Mouse (Mus musculus): Measurements from ENCODE around the gene Nr2e1. TPM values are rescaled to one million over a fixed set of nuclear protein-coding genes. Genes with fewer than 3 reads are reported as not detected.

Nr2e1 gene
- 9.8 TPM for polyA plus RNA-seq (2015; fragmentation: Illumina TruSeq; extraction: RNeasy Lipid Tissue Mini Kit (QIAGEN cat#74804); ENCODE audit: low read depth, low replicate concordance)

DNA sequence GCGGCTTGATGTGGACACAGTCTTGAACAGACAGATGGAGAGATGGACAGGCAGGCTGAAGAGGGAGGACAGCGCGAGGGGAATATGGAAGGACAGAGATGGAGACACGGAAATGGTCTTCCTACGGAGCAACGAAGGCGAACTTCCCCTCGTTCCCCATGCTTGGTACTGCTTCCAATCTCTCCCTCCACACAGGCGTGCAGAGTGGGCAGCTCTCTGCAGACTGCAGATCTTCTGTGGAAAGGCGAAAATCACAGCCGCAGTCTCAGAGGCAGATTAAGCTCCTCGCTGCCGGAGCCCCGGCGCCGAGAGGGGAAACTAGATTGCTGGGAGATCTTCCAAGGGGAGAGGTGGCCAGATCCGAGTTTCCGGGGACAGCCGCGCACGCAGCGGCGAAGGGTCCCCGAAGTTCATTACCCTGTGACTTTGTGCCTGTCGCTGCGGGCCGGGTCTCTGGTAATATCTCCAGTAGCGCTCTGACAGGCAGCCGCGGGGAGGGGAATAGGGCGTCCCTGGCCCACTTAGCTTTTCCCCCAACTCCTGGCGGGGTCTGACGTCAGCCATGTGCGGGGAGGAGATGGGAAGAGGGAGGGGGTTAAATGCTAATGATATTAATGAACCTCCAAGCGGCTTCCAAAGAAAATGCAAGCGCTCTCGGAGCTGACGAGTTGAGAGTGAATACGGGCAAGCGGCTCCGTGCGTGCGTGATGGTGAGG, at the start of gene Nr2e1, which contains the start of gene Ostm1:
Gene Nr2e1, minus strand, starts transcription at position 476 of the 716 bp plus-strand sequence.
Gene Ostm1, plus strand, starts transcription at position 666 of the 716 bp plus-strand sequence.

Other genes starting within 250 kb of the Nr2e1 start
- 20.2 TPM for gene Afg1l, start 105.1 kb downstream of the Nr2e1 start, polyA plus RNA-seq (2015; fragmentation: Illumina TruSeq; extraction: RNeasy Lipid Tissue Mini Kit (QIAGEN cat#74804); ENCODE audit: low read depth, low replicate concordance)
- gene Snx3, start 81.6 kb downstream of the Nr2e1 start, polyA plus RNA-seq (2015; fragmentation: Illumina TruSeq; extraction: RNeasy Lipid Tissue Mini Kit (QIAGEN cat#74804); ENCODE audit: low read depth, low replicate concordance), result 261 TPM
- gene Ostm1, start 190 bp upstream of the Nr2e1 start, polyA plus RNA-seq (2015; fragmentation: Illumina TruSeq; extraction: RNeasy Lipid Tissue Mini Kit (QIAGEN cat#74804); ENCODE audit: low read depth, low replicate concordance), result 52.6 TPM
- gene Sec63, start 177.9 kb upstream of the Nr2e1 start, polyA plus RNA-seq (2015; fragmentation: Illumina TruSeq; extraction: RNeasy Lipid Tissue Mini Kit (QIAGEN cat#74804); ENCODE audit: low read depth, low replicate concordance), result 57.7 TPM

All from brain, adult 10 weeks (tissue).